16 mouse cellular contexts compared by ENCODE assay signal in the genomic region with DNA sequence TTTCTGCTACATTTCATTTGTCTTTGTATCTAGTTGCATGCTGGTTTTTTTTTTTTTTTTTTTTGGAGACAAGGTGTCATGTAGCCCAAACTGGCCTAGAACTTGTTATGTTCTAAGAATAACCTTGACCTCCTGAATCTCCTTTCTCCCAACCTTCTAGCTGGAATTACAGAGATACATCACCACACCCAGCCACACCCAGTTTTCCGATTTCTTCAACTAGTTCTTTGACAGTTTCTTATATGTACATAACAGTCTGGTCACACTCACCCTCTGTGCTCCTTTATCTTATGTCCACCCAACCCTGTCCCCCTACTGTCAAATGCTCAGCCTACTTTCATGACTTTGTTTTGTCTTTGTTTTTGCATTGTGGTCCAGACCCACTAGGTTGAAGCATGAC.
DNase-seq lines count a peak whose midpoint lies in the region.
"Had no signal": no experiment of that assay in that cellular context is flagged by ENCODE, and none has a peak within 500 bp of the region (broad histone marks: within the 10 kb centered on the region; RNA-seq: fewer than 3 reads in every experiment).

No protein-coding gene starts in this region.

- DNase-seq in ES-CJ7 (ENCODE audit: low read depth, low spot score) (peak; percentile 40), ZHBTc4 (ENCODE audit: low read depth, low spot score) (peak; percentile 51)
- DNase-seq in Muller cell, postnatal 12 days (ENCODE audit: inconsistent ontology term): peak; percentile 51
- no peak for DNase-seq in embryo, embryonic 9.5 days (ENCODE audit: extremely low spot score)
- no peak for DNase-seq in cerebellum, postnatal 4 days (ENCODE audit: low spot score in 2 of 2)
- DNase-seq: adrenal gland, adult 2 months; adrenal gland, postnatal 10 days; adrenal gland, postnatal 25 days; B cell, adult 2 months; cerebellum, adult 11-12 months; cerebellum, adult 2 months; cerebellum, adult 9-10 months; cerebellum, postnatal 10 days; cerebellum, postnatal 25 days; embryo, embryonic 11 days; forebrain, postnatal 0 days had no signal

Comparison
In these comparisons a context has a peak if more than half of its experiments do, and no peak if none do; other contexts are left out.
1. DNase-seq: peak in ES-CJ7 (single experiment), Muller cell, postnatal 12 days (single experiment) and ZHBTc4 (single experiment); none in embryo, embryonic 9.5 days (single experiment) and cerebellum, postnatal 4 days (0 of 2).